Mouse (Mus musculus): Measurements from ENCODE around the gene Ltbp2. TPM values are rescaled to one million over a fixed set of nuclear protein-coding genes. Genes with fewer than 3 reads are reported as not detected.

The Ltbp2 gene
- polyA plus RNA-seq, 1 experiment from 2014 or later, result 1.0 TPM

DNA sequence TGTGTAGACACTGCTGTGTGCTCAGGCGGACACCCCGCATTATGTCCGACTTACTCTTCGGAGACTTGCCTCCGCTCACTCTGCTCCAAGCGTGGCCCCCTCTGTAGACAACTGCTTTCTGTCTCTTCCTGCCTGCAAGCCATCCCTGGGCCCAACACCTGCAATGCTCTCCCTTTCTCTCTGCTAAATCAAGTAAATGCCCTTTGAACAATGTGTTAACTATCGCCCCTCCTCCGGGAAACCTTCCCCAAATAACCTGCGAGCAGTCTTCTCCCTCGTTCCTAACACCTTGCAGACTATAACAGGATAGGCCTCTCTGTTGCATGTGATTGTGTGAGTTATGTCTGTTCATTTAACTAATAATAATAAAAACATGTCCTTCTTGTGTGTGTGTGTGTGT lies 132.8 kb downstream of the Ltbp2 start:
- no peak overlapping the region for H3K4me3 ChIP-seq (ENCODE audit: low read depth, low read length)
- no peak for ATAC-seq (replicated peaks; ENCODE audit: low FRiP score, low TSS enrichment, low read depth)
- WGBS, result 83% methylated on average over 10 of the region's 10 CpGs
- DNase-seq (ENCODE audit: low spot score), result no peak
- H3K27ac ChIP-seq (ENCODE audit: low read depth), result no peak overlapping the region
- H3K4me1 ChIP-seq (replicated peaks; ENCODE audit: control insufficient read depth, insufficient read depth, low read length), result no peaks in the 10 kb centered on the region
- H3K9ac ChIP-seq (ENCODE audit: low read length), result no peak overlapping the region
- H3K36me3 ChIP-seq (ENCODE audit: control insufficient read depth, insufficient read depth, low read length), result no peaks in the 10 kb centered on the region
- no peaks in the 10 kb centered on the region for H3K9me3 ChIP-seq (ENCODE audit: control insufficient read depth, low read length)
- H3K27me3 ChIP-seq (replicated peaks; ENCODE audit: control insufficient read depth, insufficient read depth, low read length), result no peaks in the 10 kb centered on the region
- H3K4me2 ChIP-seq (ENCODE audit: low read length), result no peak overlapping the region

GRCm38 (mm10) chr12:84733366-84733765 lies 143.0 kb downstream of the Ltbp2 start:
- Histone ChIP-seq H3K4me2 (ENCODE audit: low read length) (no peak overlapping the region), H3K9ac (ENCODE audit: low read length) (no peak overlapping the region), H3K4me3 (ENCODE audit: low read depth, low read length) (no peak overlapping the region), H3K27ac (ENCODE audit: low read depth) (no peak overlapping the region), H3K4me1 (replicated peaks; ENCODE audit: control insufficient read depth, insufficient read depth, low read length) (no peaks in the 10 kb centered on the region), H3K36me3 (ENCODE audit: control insufficient read depth, insufficient read depth, low read length) (no peaks in the 10 kb centered on the region), H3K27me3 (replicated peaks; ENCODE audit: control insufficient read depth, insufficient read depth, low read length) (no peaks in the 10 kb centered on the region), H3K9me3 (ENCODE audit: control insufficient read depth, low read length) (no peaks in the 10 kb centered on the region)
- WGBS, result 71% methylated on average over 13 of the region's 13 CpGs
- DNase-seq (ENCODE audit: low spot score), result no peak
- ATAC-seq (replicated peaks; ENCODE audit: low FRiP score, low TSS enrichment, low read depth), result no peak

Other genes starting within 250 kb of the Ltbp2 start
- gene Vrtn, start 235.5 kb downstream of the Ltbp2 start, polyA plus RNA-seq (2014; fragmentation: Nextera tagmentation; extraction: Ambion mirVana), result not detected in 2 replicates
- gene Syndig1l, start 177.7 kb downstream of the Ltbp2 start, polyA plus RNA-seq (2014; fragmentation: Nextera tagmentation; extraction: Ambion mirVana), result 0.11 and 0.20 TPM in 2 replicates
- gene Npc2, start 103.4 kb downstream of the Ltbp2 start, polyA plus RNA-seq (2014; fragmentation: Nextera tagmentation; extraction: Ambion mirVana), result 61.0 and 66.1 TPM in 2 replicates
- 135 and 143 TPM in 2 replicates for gene Isca2, start 103.3 kb downstream of the Ltbp2 start, polyA plus RNA-seq (2014; fragmentation: Nextera tagmentation; extraction: Ambion mirVana)
- gene Fcf1, start 94.4 kb upstream of the Ltbp2 start, polyA plus RNA-seq (2014; fragmentation: Nextera tagmentation; extraction: Ambion mirVana), result 144 and 149 TPM in 2 replicates
- gene Arel1, start 94.4 kb upstream of the Ltbp2 start, polyA plus RNA-seq (2014; fragmentation: Nextera tagmentation; extraction: Ambion mirVana), result 13.5 TPM in 2 replicates
- 40.0 and 40.8 TPM in 2 replicates for gene Ylpm1, start 119.8 kb upstream of the Ltbp2 start, polyA plus RNA-seq (2014; fragmentation: Nextera tagmentation; extraction: Ambion mirVana)
- gene Prox2, start 234.2 kb upstream of the Ltbp2 start, polyA plus RNA-seq (2014; fragmentation: Nextera tagmentation; extraction: Ambion mirVana), result 2.2 and 2.7 TPM in 2 replicates
- gene Dlst, start 234.3 kb upstream of the Ltbp2 start, polyA plus RNA-seq (2014; fragmentation: Nextera tagmentation; extraction: Ambion mirVana), result 110 and 115 TPM in 2 replicates